Mouse (Mus musculus): ENCODE data around the gene Cluh. TPM values are rescaled to one million over a fixed set of nuclear protein-coding genes. Genes with fewer than 3 reads are reported as not detected.

Gene Cluh
- polyA plus RNA-seq (2017; shearing (Covaris generic)), result 6.4 TPM

DNA sequence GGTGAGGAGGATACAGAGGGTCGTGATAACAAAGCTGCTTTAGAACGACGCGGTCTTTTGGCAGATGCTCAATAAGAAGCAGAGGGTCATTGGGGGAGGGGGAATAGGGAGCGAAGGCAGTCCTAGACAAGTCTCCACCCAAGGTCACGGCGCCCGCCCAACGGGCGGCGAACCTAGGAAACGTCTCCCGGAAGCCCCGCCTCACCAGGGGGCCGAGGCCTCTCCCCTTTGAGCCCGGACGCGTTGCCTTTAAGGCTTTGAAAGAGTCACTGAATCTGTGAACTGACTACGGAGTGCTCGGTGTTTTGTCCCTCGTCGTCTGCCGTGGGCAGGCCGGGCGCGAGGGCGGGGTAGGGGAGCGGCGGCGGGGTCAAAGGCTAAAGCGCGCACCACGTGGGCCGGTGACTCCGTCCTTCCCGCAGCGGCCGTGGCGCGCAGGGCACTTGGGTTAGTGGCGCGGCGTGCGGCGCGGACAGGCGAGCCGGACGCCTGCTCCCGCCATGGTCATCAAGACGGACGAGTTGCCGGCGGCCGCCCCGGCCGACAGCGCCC is at the start of gene Cluh:
Cluh (plus strand) TSS at position 401 of the 552 bp plus-strand sequence.

GRCm38 (mm10) chr11:74610545-74611176 is 38.6 kb upstream of the Cluh start, which contains the start of gene Rap1gap2:
Rap1gap2 (minus strand) TSS chr11:74610915.

DNA sequence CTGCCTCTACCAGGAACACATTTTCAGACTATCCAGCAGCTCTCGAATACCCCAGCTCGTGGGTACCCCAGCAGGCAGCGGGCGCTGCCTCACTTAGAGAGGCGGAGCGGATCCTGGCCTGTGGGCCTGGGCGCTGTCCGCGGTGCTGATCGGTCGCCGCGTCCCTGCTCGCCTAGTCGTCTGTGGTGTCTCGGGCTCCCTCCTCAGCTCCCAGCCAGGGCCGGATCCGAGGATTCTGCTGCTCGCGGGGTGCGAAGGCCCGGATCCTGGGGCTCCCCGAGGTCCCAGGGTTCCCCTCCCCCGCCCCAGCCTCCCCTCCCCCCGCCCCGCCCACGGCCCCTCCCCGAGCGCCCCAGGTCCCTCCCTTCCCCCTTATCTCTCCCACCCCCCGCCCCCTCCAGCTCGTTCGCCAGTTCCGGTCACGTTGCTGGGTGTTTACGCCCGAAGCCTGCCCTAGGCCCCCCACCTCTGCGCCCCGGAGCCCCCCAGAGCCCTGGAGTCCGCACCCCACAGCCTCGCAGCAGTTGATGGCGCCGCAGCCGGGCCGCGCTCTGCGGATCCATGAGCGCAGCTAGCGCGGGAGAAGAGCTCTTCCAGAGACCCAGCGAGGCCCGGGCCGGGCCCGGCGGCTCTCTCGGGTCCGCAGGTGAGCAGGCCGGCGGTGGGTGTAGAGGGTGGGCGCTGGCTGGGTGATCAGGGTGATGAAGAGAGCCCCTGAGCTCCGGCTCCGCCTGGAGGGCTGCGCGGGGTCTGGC is 29.9 kb upstream of the Cluh start, which contains the start of gene Ccdc92b:
Ccdc92b (plus strand) TSS at position 405 of the 755 bp plus-strand sequence.

Other genes with a start within 250 kb of the Cluh start
- gene Rap1gap2, start 38.6 kb upstream of the Cluh start, polyA plus RNA-seq (2017; shearing (Covaris generic)), result 2.6 TPM
- not detected for gene Ccdc92b, start 29.9 kb upstream of the Cluh start, polyA plus RNA-seq (2017; shearing (Covaris generic))
- gene Pafah1b1, start 75.2 kb downstream of the Cluh start, polyA plus RNA-seq (2017; shearing (Covaris generic)), result 67.1 TPM
- gene Mettl16, start 121.3 kb downstream of the Cluh start, polyA plus RNA-seq (2017; shearing (Covaris generic)), result 47.8 TPM
- gene Mnt, start 181.4 kb downstream of the Cluh start, polyA plus RNA-seq (2017; shearing (Covaris generic)), result 5.0 TPM
- gene Sgsm2, start 247.6 kb downstream of the Cluh start, polyA plus RNA-seq (2017; shearing (Covaris generic)), result 1.6 TPM
- 71.3 TPM for gene Tsr1, start 248.6 kb downstream of the Cluh start, polyA plus RNA-seq (2017; shearing (Covaris generic))

Data from CD4-positive, CD25-positive, alpha-beta regulatory T cell, adult 9 weeks (primary cell).